Mouse (Mus musculus): ENCODE measurements at regions not wholly inside any gene's neighbourhood (a gene's known extent, or its start where the extent isn't known, plus 50 kb on each side); places are given as distances from the start of the nearest gene placed in this dataset.

DNA sequence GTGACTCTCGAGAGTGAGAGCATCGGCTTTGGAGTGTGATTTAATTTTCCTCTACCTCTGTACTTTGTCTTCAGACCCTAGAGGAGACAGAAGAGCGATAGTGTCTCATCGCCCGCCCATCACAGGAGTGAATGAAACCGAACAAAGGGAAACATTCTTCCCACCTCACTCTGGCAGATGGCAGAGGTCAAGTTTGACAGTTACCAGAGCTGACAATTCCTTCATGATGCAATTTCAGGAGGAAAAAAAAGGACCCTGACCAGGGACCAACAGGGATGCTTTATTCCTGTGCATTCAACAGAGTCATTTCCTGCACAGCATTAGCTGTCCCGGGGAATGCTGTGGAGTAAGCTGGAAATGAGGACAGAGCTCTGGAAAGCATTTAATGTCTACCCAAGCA lies 106.3 kb upstream of the Lyplal1 start:
- TF ChIP-seq POLR2A (IDR thresholded peaks at IDR 0.05; ENCODE audit: extremely low read depth, insufficient read depth, low read length) = no peak
- no peak for TF ChIP-seq CTCF (IDR thresholded peaks at IDR 0.05; ENCODE audit: extremely low read depth, insufficient read depth, low read length)

Measured in cortical plate, adult 2 months (tissue).